Mouse (Mus musculus) thymus, adult 2 months (tissue): ENCODE measurements around the gene Lrba.

ENCODE experiments used
- CTCF ChIP-seq: fragments of 200-500 bp; IDR thresholded peaks from 2 replicates; pipeline ENCODE4 v1.5.1; 2012; ENCODE audit warnings: mild to moderate bottlenecking, control low read depth, low read length, moderate library complexity, borderline replicate concordance; ENCODE audit not compliant: control insufficient read depth, poor library complexity, insufficient read depth; ENCODE audit errors: extremely low read depth
- POLR2A ChIP-seq: fragments of 200-500 bp; IDR thresholded peaks from 2 replicates; pipeline ENCODE4 v1.6.1; 2012; ENCODE audit warnings: mild to moderate bottlenecking, low read length, control low read depth, moderate library complexity; ENCODE audit not compliant: control insufficient read depth, poor library complexity, insufficient read depth; ENCODE audit errors: extremely low read depth

DNA sequence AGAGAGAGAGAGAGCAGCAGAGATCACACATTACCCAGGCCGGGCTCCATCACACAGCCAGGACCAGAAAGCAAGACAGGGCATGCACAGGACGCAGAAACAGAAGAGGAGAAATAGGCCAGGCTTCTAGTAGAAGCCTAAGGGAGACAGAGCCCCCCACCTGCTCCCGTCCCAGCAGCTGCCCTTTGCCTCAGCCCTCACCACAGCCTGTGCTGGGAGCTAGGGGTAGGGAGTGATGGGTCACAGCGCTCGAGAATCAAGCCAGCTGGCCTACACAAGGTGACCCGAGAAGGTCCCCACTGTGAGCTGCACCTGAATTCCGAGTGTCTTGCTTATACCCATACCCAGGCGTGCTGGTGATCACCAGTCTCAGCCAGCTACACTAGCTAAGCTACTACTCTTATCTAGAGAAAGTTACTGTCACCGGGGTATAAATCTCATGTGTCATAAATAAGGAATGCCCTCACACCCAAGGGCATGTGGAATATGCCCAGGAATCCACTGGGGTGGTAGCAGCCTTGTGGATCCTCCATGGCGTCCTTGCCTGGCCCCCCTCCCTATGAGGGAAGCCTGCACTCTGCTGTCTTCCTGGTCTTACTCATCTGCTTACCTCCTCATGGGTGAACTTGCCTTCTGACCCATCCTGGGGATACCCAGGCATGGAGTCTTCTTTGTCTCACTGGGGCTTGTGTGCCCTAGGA lies 563.1 kb downstream of the Lrba start:
- TF ChIP-seq CTCF = no peak
- TF ChIP-seq POLR2A = no peak
